Comparison of ENCODE assay signal across 8 mouse cellular contexts in genomic region chr2:124611226-124611625, GRCm38 (mm10).
DNase-seq lines count a peak whose midpoint lies in the region; ATAC-seq and TF ChIP-seq lines count a peak whose summit lies in the region.

No protein-coding gene starts in this region.

- no peak for TF ChIP-seq CTCF in left cerebral cortex, adult 2 months (IDR thresholded peaks at IDR 0.05)

- H3K9me3 ChIP-seq in forebrain, embryonic 13.5 days (replicated peaks): no peaks in the 10 kb centered on the region
- H3K9me3 ChIP-seq in limb, embryonic 12.5 days: no peaks in the 10 kb centered on the region
- no peaks in the 10 kb centered on the region for H3K9me3 ChIP-seq in neural tube, embryonic 15.5 days (replicated peaks)

- no peak for ATAC-seq in forebrain, embryonic 13.5 days
- no peak for ATAC-seq in limb, embryonic 12.5 days (ENCODE audit: insufficient number of reproducible peaks, insufficient read depth, low FRiP score, low TSS enrichment, low read depth)
- ATAC-seq in neural tube, embryonic 15.5 days (ENCODE audit: low FRiP score): no peak

- no peaks in the 10 kb centered on the region for H3K36me3 ChIP-seq in forebrain, embryonic 13.5 days (ENCODE audit: poor library complexity, severe bottlenecking)
- H3K36me3 ChIP-seq in limb, embryonic 12.5 days: no peaks in the 10 kb centered on the region
- H3K36me3 ChIP-seq in neural tube, embryonic 15.5 days: no peaks in the 10 kb centered on the region

- H3K27me3 ChIP-seq in forebrain, embryonic 13.5 days: peaks cover 16% of the 10 kb centered on the region; the same call in 1 of the 2 replicates
- H3K27me3 ChIP-seq in limb, embryonic 12.5 days: peaks cover 51% of the 10 kb centered on the region
- no peaks in the 10 kb centered on the region for H3K27me3 ChIP-seq in neural tube, embryonic 15.5 days (replicated peaks)

- intact Hi-C loops in left cerebral cortex, adult 2 months (cut with DNase I): loop anchor here (2.0 to 5.0 kb wide), 3 partner anchors 46 to 509 kb away; no protein-coding TSS in a partner anchor
- intact Hi-C loops in gastrocnemius, postnatal 14 days (cut with DNase I; ENCODE audit: low total_unique reads): no loop called here

- 20% methylated on average over 13 of the region's 13 CpGs for WGBS in forebrain, embryonic 13.5 days
- WGBS in limb, embryonic 12.5 days: 16% methylated on average over 13 of the region's 13 CpGs
- 10% methylated on average over 13 of the region's 13 CpGs for WGBS in neural tube, embryonic 15.5 days

- peaks cover 41% of the 10 kb centered on the region for H3K4me1 ChIP-seq in forebrain, embryonic 13.5 days
- H3K4me1 ChIP-seq in limb, embryonic 12.5 days (replicated peaks): peaks cover 13% of the 10 kb centered on the region; the same call in 1 of the 2 replicates
- H3K4me1 ChIP-seq in neural tube, embryonic 15.5 days: peaks cover 62% of the 10 kb centered on the region

- H3K4me3 ChIP-seq in left cerebral cortex, adult 2 months: peak overlapping the region; percentile 74
- H3K4me3 ChIP-seq in forebrain, embryonic 13.5 days: peak overlapping the region; percentile 80
- peak overlapping the region; percentile 74 for H3K4me3 ChIP-seq in limb, embryonic 12.5 days (replicated peaks)
- H3K4me3 ChIP-seq in neural tube, embryonic 15.5 days (replicated peaks): peak overlapping the region; percentile 65

- peak overlapping the region; percentile 84 for H3K27ac ChIP-seq in left cerebral cortex, adult 2 months
- peak overlapping the region; percentile 93 for H3K27ac ChIP-seq in forebrain, embryonic 13.5 days
- no peak overlapping the region for H3K27ac ChIP-seq in limb, embryonic 12.5 days
- H3K27ac ChIP-seq in neural tube, embryonic 15.5 days (replicated peaks): peak overlapping the region; percentile 98

- peak overlapping the region; percentile 89 for H3K9ac ChIP-seq in forebrain, embryonic 13.5 days
- no peak overlapping the region; the same call in 1 of the 2 replicates for H3K9ac ChIP-seq in limb, embryonic 12.5 days (replicated peaks)
- H3K9ac ChIP-seq in neural tube, embryonic 15.5 days (replicated peaks): peak overlapping the region; percentile 72

- peak overlapping the region; percentile 92 for H3K4me2 ChIP-seq in forebrain, embryonic 13.5 days
- H3K4me2 ChIP-seq in limb, embryonic 12.5 days: peak overlapping the region; percentile 94
- peak overlapping the region; percentile 85 for H3K4me2 ChIP-seq in neural tube, embryonic 15.5 days

- DNase-seq in left cerebral cortex, adult 2 months (ENCODE audit: extremely low spot score in 1 of 2, low spot score in 2 of 2): no peak
- no peak for DNase-seq in left cerebral cortex, adult 18-20 months (ENCODE audit: low spot score in 2 of 2)
- DNase-seq in gastrocnemius, postnatal 14 days: no peak
- DNase-seq in natural killer cell, adult 2 months (ENCODE audit: low spot score in 2 of 2): no peak
- no peak for DNase-seq in cerebellum, postnatal 4 days (ENCODE audit: low spot score in 2 of 2)
